Mouse (Mus musculus) testis, postnatal 14 days (tissue): Measurements from ENCODE around the gene March10.

Experiments
- DNase-seq: peaks from one replicate; pipeline ENCODE4 v3.0.0; 2021; ENCODE audit warnings: low spot score

The March10 gene

DNA sequence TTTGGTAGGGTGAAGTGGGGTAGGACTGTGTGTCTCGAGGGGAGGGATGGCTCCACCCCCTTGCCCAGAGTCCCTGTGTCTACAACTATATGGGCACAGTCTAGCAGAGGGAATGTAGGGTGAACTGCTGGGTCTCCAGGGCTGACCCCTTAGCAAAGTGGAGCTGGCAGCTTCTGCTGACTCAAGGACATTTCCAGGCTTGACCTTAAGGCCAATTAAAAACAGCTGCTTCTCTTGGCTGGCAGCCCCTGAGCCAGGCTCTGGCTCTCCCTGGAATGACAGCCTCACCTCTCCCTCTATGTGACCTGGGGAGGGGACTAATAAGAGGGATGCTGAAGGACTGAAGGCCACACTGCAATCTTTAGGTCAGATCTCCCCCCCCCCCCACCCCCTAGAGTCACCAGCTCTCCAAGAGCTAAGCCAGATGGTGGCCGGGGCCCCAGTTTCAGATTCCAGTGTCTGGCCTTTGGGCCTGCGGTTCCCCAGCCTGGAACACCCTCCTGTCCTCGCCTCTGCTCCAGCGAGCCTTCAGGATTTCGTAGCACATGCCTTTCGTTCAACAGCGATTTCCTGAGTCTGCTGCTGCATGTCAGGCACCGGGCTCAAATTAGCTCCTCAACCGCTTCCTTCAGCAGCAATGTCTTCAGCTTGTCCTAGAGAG is 143.4 kb downstream of the March10 start:
- no peak for DNase-seq

- no peak for DNase-seq
These were observed 144.1 kb downstream of the March10 start for GRCm38 (mm10) chr11:105312311-105312942.

- no peak for DNase-seq
These were observed 145.1 kb downstream of the March10 start for GRCm38 (mm10) chr11:105311291-105311975.
